Mouse (Mus musculus): Measurements from ENCODE around the gene Ptma.

The Ptma gene

DNA sequence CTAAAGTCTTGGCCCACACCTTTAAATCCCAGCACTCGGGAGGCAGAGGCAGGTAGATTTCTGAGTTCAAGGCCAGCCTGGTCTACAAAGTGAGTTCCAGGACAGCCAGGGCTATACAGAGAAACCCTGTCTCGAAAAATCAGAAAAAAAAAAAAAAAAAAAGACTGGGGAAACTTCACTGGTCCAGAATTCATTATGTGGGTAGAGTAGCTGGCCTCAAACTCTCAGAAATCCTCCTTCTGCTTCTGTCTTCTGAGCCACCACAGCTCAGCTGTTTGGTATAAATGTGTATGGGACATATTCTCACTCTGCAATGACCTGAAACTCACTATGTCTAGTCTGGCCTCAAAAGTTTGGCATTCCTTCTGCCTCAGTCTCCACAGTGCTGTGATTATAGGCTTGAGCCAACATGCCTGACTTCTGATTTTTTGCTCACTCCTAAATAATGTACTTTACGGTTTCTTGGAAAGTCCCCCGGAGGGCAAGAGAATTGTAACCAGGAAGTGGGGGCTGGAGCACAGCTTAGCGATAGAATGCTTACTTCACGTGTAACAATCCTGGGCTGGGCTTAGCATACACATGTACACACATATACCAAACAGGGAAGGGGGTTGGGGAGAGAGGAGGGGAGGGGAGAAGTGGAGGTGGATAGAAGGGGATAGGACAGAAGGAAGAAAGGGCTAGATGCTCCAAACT is 10.7 kb upstream of the Ptma start:
- DNase-seq (ENCODE audit: low read depth, low spot score), result no peak

DNA sequence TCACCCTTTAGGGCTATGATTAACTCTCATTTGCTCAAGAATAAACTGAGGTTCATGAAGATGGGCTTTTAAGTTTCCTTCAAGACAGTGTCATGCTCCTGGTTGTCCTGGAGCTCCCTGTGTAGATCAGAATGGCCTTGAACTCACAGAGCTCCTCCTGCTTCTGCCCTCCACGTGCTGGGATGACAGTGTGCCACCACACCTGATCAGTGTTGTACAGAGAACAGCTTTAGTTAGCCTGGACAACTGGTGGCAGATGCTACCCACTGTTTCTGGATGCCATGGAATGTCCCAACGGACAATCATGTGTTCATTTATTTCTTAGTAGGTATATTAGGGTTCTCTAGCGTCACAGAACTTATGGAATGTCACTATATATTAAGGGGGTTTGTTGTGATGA is 9.4 kb upstream of the Ptma start:
- DNase-seq (ENCODE audit: low read depth, low spot score), result no peak

- peak; percentile 56 for DNase-seq (ENCODE audit: low read depth, low spot score)
These were observed 6.2 kb upstream of the Ptma start for GRCm38 (mm10) chr1:86520361-86520760.

DNA sequence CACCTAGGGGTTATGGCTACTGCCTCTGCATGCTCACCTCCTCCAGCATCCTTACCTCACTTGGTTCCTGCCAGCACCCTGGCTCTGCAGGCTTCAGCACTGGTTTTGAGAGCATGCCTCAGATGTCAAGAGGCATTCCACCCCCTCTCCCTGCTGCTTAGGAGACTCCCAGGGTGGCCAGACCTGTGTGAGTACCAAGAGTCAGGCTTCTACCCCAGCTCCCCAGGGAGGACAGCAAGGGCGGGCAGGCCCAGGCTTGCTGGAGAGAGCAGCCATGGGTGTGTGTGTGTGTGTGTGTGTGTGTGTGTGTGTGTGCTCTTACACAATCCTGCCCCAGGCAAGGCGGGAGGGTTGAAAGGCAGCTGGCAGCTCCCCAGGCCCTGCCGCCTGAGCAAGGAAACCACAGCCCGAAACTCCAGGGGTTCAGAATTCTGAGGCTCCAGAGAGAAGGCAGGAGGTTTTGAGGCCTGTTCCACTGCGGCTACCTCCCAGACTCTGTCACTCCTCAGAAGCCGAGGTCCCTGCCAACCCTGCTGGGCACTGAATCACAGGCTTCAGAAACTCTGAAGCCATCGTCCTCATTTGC is 4.1 kb upstream of the Ptma start:
- DNase-seq (ENCODE audit: low read depth, low spot score), result no peak

DNA sequence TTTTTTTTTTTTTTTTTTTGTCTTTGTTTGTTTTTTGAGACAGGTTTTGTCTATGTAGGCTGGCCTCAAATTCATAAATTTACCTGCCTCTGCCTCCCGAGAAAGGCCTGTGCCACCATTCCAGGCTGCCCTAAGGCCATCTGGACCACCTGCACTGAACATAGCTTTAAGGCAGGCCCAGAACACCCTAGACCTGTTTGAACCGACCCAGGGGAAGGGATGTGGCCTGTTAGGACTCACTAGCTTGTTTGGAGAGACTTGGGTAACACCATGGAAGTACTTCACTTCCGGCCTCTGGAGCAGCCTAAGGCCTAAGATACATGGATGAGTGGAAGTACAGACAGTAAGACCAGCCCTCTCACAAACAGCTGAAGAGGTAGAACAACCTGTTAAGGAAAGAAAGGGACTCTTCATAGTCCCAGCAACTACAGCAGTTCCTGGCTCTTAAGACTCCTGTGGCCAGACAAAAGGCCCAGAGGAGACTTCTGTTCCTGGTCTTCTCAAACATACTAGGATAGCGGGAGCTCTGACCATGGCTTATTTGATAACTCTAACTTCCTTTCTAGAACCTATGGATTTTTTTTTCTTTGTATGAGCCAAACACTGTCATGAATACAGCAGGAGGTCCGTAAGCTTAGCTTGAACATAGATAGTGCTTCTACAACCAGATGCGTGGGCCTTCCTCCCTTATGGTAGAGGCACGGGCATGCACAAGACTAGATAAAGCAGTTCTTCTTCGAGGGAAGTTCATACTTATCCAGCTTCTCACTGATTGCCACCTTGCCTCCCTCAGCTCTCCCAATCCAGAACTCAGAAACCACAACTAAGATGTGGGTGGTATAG is 2.5 kb upstream of the Ptma start:
- peak; percentile 68 for DNase-seq (ENCODE audit: low read depth, low spot score)

DNA sequence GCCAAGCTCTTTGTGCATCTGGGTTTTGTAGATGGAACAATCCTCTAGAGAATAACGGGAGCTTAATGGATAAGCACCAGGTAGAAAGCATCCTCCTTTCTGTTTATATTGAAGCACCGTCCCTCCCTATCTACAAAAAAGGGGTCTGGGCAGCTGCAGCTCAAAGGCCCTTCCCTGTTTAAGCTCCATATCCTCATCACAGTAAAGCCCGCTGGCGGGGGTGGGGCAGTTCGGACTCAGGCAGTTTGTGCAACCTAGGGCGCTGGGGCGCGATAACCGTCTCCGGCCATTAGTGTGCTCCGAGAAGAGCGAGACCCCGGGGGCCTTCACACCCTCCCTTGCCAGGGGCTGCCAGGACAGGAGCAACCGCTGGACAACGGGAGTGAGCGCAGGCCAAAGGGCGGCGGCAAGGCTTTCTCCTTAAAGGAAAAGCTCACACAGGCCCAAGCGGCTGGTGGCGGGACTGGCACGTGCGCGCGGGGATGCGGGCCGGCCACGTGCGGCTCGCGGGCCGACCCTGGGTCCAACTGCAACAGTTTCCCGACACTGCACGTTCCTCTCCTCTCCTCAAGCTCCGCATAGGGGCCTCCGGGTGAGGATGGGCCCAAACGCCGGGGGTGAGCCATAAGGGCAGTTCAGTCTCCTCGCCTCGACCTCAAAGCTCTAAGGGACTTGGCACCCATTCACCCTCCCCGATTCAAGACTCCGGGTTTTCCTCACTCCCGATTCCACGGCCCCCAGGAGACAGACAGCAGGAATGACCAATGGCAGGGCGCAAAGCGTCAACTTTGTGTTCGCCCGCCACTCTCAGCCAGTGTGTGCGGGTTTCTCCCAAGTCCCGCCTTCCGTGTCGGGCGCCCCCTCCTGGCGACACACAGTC is 1.7 kb upstream of the Ptma start:
- peak; percentile 99 for DNase-seq (ENCODE audit: low read depth, low spot score)

DNA sequence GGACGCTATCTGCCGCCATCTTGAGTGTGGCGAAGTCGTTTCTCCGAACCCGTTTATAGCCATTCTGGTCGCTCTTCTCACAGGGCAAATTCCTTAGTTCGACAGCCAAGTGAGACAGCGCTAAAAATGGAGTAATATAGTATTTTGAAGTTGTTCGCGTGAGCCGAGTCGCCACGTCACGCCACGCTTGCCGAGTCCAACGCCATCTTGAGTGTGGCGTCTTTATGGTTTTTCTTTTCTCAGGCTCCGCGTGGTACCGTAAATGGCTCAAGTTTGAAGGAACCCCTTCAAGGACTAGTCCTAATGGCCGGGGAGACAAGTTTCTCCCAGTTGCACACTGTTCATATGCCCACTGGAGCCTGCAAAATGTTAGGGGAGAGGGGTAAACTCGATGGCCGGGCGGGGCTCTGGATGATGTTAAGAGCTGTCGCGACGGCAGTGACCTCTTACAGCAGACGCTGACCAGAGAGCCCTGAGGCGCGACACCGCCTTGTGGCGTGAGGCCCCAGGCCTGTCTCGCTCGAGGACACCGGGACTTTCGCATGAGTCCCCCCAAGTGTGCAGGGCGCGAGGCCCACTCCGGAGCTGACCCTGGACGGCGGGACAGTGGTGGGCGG is 919 bp upstream of the Ptma start:
- peak; percentile 82 for DNase-seq (ENCODE audit: low read depth, low spot score)

DNA sequence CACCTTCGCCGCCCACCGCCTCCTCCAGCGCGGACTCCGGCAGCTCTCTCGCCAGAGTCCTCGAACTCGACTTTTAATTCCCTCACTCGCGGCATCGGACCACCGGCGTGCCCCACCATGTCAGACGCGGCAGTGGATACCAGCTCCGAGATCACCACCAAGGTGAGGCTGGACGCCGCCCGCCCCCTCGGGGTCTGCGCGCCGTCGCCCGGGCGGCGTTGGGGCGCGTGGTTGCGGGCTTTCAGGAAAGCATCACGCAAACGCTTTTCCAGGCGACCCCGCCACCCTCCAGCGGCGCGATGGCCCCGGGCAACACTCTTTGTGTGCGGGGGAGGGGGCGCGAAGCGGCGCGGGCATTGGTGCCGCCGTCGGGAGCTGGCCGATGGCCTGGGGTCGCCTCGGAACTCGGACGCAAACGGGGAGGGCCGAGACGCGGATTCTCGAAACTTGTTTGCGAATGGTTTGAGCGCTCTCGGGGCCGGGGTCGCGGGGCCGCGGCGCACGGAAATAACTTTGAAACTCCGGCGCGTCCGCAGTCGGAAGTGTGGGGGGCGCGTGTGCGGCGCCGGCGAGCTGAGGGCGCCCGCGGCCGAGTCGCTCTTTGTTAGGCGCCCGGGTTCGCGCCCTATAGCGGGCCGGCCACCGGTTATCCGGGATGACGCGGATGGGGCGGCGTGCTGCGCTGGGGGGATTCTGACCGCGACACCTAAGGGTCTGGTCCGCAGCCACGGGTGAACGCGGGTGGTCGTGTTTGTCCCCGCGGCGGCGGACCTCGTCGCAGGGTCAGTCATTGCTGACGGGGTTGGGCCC is 468 bp downstream of the Ptma start:
- no peak for DNase-seq (ENCODE audit: low read depth, low spot score)

DNA sequence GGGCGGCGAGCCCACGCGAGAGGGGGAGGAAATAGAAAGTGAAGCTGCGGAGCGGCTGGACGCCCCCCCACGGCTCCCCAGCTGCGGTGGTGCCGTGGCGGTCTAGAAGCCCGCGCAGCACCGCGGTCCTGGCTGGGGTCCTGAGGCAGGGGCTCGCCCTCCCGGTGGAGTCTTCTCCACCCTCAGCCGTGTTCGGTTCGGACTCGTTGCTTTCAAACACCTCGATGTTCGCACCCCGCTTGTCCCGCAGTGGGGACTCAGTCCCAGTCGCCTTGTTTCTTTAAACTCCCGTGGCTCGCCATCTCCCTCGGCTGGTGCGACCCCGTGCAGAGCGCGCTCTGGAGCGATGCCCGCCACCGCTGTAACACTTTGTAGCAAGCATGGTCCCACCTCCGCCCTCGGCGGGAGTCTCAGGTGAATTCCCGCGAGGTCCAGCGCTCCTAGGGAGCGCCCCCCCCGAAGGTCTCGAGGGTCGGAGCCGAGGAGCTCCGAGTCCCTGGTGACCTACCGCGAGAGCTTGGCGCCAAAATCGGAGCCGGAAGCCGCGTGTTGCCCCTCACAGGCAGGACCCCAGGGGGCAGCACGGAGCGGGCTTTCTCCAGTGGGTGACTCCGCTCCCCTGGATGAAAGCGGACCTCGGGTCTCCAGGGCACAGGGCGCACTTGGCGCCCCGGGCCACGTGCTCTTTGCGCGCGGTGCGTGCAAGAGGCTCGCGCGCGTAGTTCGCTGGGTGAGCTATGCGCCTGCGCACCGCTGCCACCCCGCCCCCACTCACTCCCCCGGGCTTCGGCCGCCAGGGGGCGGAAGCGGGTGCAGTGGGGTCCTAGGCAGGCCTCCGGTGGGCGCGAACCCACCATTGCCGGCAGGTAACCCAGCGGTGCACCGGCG is 1.3 kb downstream of the Ptma start:
- DNase-seq (ENCODE audit: low read depth, low spot score), result peak; percentile 97

- DNase-seq (ENCODE audit: low read depth, low spot score), result peak; percentile 78
These were observed 2.1 kb downstream of the Ptma start for GRCm38 (mm10) chr1:86528571-86529180.

DNA sequence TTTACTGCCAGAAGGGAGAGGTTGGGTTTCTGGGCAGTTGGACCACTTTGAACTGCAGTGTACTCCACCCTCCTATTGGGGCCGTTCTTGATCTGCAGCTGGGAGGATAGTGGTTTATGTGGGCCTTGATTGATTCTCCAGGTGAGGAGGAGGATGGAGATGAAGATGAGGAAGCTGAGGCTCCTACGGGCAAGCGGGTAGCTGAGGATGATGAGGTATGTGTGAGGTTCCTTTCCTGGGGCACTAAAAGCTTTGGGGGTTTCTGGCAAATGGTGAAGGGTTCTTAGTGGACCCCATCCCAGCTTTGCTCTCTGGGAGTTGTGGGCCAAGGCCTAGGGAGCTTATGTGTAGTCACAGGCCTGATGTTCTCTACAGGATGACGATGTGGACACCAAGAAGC is 3.1 kb downstream of the Ptma start:
- no peak for DNase-seq (ENCODE audit: low read depth, low spot score)

GRCm38 (mm10) chr1:86530871-86531546 is 4.5 kb downstream of the Ptma start:
- peak; percentile 70 for DNase-seq (ENCODE audit: low read depth, low spot score)

- DNase-seq (ENCODE audit: low read depth, low spot score), result peak; percentile 91
These were observed 5.2 kb downstream of the Ptma start for GRCm38 (mm10) chr1:86531547-86532321.

GRCm38 (mm10) chr1:86532362-86533051 is 6.0 kb downstream of the Ptma start:
- peak; percentile 96 for DNase-seq (ENCODE audit: low read depth, low spot score)

GRCm38 (mm10) chr1:86533411-86534130 is 7.0 kb downstream of the Ptma start:
- peak; percentile 84 for DNase-seq (ENCODE audit: low read depth, low spot score)

DNA sequence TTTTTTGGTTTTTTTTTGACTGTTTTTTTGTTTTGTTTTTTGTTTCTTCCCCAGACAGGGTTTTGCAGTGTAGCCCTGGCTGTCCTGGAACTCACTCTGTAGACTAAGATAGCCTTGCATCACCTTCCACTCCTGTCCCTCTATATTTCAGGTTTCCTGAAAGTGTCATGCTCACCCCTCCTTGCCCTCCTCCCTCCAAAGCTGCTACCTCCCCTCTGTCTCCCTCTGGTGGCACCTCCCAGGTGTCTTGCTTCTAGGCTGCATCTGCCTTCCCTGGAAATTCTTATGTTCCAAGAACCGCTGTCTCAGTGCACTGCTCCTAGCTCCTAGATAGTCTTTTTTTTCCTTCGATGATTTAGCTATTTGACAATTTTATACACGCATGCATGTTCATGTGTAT is 11.9 kb downstream of the Ptma start:
- peak; percentile 72 for DNase-seq (ENCODE audit: low read depth, low spot score)

Measured in ZHBTc4 (cell line).